Mouse (Mus musculus): Measurements from ENCODE around the gene Zfp687.
A peak's percentile ranks its signal among the peaks of the same experiment; 100 is the strongest.
"Not testable (repeated sequence)": the region's sequence is repeated elsewhere in the genome, so short reads cannot be mapped to it uniquely, and the experiment has no call there.

Gene Zfp687

DNA sequence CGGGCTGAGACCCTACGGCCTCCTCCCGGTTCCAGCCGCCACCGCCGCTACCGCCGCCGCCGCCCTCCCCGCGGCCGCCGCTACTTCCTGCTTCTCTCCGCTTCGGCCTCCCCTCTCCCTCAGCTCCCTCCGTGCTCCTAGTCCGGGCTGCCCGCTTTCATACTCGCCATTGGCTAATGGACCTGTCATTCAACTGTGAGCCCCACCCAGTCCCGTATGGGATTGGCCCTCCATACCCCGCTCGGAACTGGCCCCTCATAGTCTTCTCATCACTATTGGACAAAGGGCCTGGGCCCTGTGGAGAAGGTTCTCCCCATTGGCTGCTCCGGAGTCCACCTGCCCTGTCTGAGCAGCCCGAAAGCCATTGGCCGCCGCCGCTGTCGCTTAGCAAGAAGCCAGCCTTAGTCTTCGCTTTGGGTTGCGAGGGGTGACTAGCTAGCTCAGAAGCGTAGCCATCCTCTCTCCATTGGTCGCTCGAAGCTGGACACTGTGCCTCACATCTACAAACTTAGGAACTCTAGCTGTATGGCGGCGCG lies at the start of gene Zfp687:
Gene Zfp687, minus strand, starts transcription at position 112 of the 536 bp plus-strand sequence.
- peak; percentile 99 for DNase-seq (ENCODE audit: low read depth in 1 of 2, low spot score in 2 of 2)

DNA sequence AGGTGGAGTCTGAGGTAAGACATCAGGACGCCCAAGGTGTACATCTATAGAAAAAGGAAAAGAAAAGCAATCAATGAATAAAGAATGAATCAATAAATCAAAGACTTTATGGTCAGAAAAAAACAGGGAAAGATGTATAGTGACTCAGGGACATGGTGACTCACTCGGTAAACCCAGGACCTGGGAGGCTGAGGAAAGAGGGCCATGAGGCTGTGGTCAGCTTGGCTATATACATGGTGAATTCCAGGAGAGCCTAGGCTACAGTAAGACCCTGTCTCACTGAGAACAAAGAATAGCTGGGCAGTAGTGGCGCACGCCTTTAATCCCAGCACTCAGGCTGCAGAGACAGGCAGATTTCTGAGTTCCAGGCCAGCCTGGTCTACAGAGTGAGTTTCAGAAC lies 48.5 kb upstream of the Zfp687 start:
- DNase-seq (ENCODE audit: low read depth in 1 of 2, low spot score in 2 of 2) = no peak

DNA sequence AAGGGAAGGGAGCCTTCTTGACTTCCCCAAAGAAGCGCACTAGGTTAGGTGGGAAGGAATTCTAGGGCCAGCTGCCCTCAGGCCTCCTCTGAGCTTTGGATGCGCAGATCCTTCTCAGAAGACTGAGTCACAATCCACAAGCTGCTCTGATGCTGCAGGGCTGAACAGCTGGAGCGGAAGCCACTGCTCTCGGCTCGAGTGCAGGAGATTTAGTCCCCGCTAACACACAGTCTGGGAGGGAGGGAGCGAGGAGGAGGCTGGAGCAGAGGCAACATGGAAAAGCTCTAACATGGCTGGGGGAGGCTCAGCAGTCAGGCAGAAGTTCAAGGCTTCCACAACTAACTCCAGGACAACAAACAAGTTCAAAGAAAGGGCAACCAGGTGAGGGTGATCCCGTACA lies 42.8 kb upstream of the Zfp687 start:
- DNase-seq (ENCODE audit: low read depth in 1 of 2, low spot score in 2 of 2) = no peak

DNA sequence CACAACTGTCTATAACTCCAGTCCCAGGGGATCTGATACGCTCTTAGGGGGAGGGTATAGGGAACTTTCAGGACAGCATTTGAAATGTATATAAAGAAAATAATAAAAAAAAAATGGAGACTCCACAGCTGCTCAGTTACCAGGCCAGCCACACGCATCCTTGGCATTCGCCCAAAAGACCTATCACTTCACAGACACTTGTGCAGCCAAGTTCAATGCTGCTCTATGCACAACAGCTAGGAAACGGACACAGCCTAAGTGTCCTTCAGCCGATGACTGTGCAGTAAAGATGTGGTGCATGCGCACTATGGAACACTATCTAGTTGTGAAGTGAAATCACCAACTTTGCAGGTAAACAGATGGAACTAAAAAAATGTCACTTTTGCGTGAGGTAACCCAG lies 41.0 kb upstream of the Zfp687 start:
- DNase-seq (ENCODE audit: low read depth in 1 of 2, low spot score in 2 of 2) = no peak

DNA sequence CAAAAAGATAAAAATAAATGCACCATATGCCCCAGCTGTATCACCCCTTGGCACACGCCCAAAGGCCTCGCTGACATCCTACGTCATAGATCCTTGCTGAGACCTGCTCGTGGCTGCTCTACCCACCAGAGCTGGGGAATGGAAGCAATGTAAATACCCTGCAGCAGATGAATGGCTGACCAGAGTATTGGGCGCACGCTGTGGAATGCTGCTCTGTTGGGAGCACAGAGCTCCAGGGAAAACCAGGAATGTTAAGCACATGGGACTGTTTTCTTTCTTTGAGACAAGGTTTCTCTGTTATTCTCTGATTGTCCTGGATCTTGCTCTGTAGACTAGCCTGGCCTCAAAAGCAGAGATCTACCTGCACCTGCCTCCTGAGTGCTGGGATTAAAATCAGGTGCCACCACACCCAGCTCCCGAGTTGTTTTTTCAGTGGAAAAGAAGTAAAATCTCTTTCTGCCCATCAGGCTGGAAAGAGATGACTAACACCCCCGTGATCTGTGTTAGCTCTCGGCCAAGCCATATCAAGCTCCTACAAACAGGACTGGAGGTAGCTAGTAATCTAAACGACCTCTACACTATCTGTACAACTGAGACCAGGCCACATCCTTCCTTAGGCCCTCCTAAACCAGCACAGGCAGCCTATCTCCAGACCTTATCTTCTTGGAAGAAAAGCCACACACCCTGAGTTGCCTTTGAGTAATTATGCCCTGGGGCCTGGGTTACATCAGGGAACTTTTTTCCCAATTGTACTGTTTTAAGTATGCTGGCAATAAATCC lies 39.4 kb upstream of the Zfp687 start:
- no peak for DNase-seq (ENCODE audit: low read depth in 1 of 2, low spot score in 2 of 2)

DNA sequence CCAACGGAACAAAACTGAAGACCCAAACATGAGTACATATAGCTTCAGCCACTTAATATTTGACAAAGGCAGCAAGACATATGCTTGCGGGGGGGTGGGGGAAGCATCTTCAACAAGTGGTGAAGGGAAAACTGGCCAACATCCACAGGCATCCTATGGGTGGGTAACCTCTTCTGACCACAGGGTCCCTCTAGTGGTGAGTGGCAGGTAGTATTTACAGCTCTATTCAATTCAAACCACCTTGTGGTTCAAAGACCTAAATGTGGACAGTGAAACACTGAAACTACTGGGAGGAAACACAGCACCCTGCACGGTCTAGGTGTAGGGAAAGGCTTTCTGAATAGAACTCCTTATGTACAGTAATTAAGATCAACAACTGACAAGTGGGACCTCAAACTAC lies 38.5 kb upstream of the Zfp687 start:
- no peak for DNase-seq (ENCODE audit: low read depth in 1 of 2, low spot score in 2 of 2)

DNA sequence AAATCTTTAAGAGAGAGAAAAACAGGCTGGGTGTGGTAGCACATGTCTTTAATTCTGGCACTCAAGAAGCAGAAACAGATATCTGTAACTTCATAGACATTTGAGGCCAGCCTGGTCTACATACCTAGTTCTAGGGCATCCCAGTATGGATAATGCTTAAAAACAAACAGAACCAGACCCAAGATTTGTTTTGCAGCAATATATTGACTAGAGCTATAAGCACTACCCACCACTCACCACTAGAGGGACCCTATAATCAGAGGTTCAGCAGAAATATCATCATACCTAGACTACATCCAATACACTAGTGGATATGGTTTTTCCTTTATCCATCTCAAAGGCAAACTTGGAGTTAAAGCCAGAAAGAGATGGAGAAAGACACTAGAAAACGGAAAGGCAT lies 37.7 kb upstream of the Zfp687 start:
- peak in 1 of 2 experiments; percentile 10 for DNase-seq (ENCODE audit: low read depth in 1 of 2, low spot score in 2 of 2)

DNA sequence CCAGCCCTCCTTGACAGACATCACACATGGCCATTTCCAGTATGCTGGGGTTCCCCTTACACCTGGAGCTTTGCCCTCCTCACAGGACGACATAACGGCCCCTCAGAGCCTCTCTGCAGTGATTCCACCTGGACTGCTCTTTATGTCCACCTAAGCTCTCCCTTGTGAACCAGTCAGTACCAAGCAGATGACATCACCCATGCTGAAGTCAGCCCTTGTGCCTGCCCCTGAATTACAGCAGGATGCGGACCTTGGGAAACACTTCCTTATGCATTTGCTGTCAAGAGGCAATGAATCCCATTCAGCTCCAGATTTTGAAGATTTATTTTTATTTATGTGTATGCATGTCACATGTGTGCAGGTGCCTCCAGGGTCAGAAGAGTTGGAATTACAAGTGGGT lies 32.7 kb upstream of the Zfp687 start:
- no peak for DNase-seq (ENCODE audit: low read depth in 1 of 2, low spot score in 2 of 2)

DNA sequence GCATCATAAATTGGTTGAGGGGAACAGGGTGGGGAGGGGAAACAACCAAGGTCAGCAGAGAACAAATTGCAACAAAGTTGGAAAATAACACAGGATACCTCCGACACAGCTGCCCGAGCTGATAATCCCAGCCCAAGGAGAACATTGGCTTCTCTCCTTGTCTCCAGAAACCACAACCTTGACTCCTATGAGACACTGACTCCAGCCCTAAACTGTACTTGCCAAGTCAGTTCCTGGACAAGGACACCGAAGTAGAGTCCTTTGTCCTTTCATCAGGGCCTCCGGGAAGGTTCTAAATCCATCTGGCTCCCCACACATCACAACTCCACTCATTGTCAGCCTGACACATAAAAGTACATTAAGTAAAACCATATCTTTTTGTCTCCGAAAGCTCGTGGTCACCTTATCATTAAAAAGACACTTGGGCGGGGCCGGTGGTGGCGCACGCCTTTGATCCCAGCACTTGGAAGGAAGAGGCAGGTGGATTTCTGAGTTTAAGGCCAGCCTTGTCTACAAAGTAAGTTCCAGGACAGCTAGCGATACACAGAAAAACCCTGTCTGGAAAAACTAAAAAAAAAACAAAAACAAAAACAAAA lies 31.3 kb upstream of the Zfp687 start:
- no peak for DNase-seq (ENCODE audit: low read depth in 1 of 2, low spot score in 2 of 2)

DNA sequence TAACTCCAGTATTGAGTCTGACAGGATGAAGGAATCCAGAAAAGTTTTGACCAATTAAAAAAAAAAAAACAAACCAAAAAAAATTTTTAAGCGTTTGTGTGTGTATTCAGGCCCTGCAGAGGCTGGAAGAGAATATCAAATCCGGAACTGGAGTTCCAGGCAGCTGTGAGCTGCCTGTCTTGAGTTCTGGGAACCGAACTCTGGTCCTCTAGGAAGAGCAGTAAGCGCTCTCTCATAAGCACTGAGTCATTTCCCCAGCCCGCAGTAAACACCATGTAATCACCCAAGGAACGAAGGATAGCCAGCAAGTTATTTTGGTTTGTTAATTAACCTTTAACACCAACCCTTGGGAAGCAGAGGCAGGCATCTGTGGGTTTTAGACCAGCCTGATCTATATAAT lies 28.0 kb upstream of the Zfp687 start:
- DNase-seq (ENCODE audit: low read depth in 1 of 2, low spot score in 2 of 2) = no peak

DNA sequence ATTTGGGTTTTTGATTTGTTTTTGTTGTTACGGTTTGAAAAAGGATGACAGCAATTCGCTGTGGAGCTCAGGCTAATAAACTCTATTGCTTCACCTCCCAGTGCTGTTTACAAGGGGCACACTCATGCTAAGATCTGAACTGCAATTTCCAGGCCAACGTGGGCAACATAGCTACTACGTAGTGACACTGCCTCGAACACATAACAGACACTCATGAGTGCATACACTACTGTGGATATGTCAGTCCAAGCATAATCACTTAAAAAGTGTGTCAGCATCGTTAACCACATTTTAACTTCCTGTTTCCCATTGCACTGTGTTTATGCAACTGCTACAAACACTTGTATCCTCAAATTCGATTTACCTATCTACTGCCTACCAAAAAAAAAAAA lies 27.6 kb upstream of the Zfp687 start:
- DNase-seq (ENCODE audit: low read depth in 1 of 2, low spot score in 2 of 2) = no peak

DNA sequence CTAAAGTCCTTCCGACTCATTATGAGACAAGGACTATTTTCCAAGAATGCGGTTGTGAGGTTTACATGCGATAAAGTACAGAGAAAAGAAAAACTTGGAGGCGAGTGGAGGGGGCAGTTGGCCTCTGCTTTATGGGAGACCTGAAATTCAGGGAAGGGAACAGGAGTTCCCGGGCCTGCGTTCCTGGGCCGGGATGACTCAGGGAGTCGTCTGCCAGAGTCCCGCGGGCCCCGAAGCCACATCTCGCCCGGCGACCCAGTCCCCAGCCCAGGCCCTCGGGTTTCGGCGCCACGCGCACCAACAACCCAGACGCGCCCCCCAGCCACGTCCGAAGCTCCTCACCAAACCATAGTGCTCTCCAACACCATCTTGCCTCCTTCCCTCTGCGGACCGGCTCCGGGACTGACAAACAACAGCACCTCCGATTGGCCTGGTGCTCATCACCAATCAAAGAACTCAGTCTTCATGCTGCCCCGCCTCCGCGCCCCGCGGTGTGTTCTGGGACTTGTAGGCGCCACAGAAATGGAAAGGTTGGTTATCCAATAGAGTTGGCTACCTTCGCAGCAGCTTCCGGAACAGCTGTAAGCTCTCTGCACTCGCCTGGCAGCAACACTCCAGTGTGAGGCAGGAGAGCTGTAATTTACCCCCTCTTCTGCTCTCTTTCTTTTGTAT lies 27.1 kb upstream of the Zfp687 start, which contains the start of gene Psmd4:
Gene Psmd4, minus strand, starts transcription at position 449 of the 672 bp plus-strand sequence.
- DNase-seq (ENCODE audit: low read depth in 1 of 2, low spot score in 2 of 2) = peak; percentile 91 to 92

DNA sequence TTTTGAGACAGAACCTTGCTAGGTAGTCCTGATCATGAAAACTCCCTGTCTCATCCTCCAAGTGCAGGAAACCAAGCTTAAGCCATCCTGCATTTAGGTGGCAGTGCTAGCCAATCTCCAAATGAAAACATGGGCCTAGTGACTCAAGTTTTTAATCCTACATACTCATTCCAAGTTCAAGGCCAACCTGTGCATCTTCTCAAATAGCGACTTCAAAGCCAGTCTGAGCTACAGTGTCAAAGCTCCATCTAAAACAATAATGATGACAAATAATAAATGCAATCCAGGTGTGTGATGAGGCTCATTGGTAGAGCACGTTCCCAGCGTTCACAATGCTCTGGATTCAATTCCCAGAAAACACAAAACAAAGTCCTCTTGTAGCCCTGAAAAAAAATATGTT lies 26.4 kb upstream of the Zfp687 start:
- DNase-seq (ENCODE audit: low read depth in 1 of 2, low spot score in 2 of 2) = no peak

DNA sequence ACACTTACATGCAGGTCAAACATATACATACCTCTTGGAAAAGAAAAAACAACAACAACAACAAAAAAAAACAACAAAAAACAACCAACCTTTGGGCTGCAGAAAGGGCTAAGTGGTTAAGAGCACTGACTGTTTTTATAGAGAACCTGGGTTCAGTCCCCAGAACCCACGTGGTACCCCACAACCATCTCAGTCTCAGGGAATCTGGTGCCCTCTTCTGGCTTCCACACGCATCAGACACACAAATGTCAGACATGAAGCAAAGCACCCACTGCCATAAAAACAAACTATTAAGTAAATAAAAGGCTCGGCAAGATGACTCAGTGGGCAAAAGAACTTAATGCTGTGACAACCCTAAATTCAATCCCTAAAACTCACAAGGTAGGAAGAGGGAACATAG lies 14.7 kb upstream of the Zfp687 start:
- no peak for DNase-seq (ENCODE audit: low read depth in 1 of 2, low spot score in 2 of 2)

DNA sequence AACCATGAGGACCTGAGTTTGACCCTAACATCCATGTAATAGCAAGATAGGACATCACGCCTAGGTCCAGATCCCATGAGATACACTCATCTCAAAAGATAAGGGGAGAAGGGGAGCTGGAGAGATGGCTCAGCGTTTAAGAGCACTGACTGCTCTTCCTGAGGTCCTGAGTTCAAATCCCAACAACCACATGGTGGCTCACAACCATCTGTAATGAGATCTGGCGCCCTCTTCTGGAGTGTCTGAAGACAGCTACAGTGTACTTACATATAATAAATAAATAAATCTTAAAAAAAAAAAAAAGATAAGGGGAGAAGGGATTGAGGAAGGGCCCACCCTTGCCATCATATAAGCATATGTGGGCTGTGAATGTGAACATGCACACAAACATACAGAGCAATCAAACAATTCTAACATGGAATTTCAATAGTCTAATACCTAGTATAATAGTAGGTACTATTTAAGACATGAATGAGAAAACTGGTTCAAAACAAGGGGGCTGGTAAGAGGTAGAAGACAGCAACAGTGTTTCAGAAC lies 14.1 kb upstream of the Zfp687 start:
- not testable (repeated sequence) for DNase-seq (ENCODE audit: low read depth in 1 of 2, low spot score in 2 of 2)

DNA sequence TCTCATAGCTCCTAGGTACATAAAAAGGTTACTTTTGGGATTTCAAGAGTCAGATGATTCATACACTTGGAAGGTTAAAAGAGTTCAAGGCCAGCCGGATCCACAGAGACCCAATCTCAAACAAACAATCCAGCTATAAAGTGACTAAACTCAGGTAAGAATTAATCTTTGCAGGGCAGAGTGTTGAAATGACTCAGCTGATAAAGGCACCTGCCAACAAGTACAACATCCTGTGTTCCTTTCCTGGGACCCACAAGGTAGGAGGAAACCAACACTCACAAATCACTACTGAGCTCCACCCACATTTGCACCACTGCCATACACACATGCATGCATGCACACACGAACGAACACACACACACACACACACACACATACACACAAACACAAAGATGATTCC lies 13.4 kb upstream of the Zfp687 start:
- no peak for DNase-seq (ENCODE audit: low read depth in 1 of 2, low spot score in 2 of 2)

DNA sequence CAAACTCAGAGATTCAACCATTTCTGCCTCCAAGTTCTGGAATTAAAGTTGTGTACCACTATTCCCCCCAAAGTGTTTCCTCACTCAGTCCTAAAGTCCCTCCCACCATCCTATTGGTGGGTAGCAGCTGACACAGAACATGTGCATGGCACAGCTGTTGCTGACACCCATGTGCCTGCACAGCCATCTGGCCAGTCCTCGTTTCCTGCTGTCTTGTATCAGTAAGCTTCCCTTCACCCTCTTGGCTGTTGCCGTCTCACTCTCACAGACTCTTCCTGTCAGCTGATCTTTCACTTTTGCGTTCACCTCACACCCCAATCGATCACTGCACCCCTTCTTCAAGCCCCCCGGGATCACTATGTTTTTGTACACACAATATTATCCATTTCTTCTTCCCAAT lies 12.5 kb upstream of the Zfp687 start:
- no peak for DNase-seq (ENCODE audit: low read depth in 1 of 2, low spot score in 2 of 2)

DNA sequence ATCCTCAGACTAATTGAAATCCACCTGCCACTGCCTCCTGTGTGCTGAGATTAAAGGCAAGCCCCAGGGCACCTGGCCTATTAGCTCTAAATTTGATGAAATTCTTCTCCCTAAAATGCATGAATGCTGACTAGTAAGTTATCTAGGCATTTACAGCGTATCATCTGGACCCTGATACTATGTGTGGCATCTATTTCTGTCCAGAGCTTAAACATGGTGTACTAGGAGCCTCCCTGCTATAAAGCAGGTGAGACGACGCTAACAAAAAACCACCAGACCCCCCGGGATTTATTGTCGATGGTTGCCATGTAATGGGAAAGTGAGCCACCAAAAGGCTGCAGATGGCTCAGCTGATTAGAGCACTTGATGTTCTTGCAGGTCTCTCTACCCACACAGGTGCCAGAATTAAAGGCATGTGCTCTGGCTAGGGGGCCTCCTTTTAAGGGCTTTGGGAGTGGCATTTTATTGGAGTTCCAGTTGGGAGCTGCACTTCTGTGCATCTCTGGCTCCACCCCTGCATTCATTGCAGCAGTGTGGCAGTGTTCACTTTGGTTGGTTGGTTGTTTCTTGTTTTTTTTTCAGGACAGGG lies 11.9 kb upstream of the Zfp687 start:
- DNase-seq (ENCODE audit: low read depth in 1 of 2, low spot score in 2 of 2) = no peak

DNA sequence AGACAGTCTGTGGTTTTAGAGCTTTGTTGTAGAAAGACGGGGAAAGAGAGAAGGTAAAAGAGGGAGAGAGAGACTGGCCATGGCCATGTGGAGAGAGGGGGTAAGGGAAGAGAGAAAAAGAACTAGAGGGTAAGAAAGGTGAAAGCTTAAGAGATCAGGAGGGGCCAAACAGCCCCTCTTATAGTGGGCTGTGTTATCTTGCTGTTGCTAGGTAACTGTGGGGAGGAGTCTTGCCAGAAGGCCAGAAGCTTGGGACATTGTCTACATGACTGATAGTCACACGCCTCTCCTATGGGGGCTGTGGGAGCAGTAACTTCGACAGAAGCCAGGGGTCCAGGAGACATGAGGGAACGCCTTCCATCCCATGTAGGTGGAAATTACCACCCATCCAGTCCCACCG lies 10.0 kb upstream of the Zfp687 start:
- no peak for DNase-seq (ENCODE audit: low read depth in 1 of 2, low spot score in 2 of 2)

DNA sequence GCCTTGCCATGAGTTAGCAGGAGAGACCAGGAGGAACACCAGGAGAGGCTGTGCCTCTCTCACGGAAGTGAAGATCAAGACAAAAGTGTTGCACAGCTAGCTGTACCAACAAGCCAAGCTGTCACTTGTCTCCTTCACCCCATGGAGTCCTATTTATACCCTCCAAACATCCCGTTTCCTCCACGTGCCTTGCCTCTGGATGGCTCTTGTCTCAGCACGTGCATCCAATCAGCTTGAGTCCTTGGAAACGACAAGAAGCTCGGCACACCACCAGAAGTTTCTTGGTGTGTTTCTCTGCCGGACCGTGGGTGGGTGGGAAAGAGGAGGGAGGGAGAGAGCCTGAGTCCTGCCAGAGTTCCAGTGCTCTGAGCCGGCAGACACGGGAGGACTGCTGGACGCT lies 9.3 kb upstream of the Zfp687 start:
- no peak for DNase-seq (ENCODE audit: low read depth in 1 of 2, low spot score in 2 of 2)

DNA sequence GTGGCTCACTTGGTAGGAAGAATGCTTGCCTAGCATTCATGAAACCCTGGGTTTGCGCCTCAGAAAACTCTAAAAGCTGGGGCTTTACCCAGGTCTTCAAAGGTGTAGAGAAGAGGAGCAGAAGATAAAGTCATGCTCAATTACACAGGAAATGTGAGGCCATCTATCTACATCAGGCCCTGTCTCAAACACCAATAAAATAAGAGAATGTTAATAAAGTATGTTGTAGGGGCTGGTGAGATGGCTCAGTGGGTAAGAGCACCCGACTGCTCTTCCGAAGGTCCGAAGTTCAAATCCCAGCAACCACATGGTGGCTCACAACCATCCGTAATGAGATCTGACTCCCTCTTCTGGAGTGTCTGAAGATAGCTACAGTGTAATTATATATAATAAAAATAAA lies 5.7 kb upstream of the Zfp687 start:
- not testable (repeated sequence) for DNase-seq (ENCODE audit: low read depth in 1 of 2, low spot score in 2 of 2)
